Mouse (Mus musculus): ENCODE data around the gene Wfdc9.
"Not testable (repeated sequence)": the region's sequence is repeated elsewhere in the genome, so short reads cannot be mapped to it uniquely, and the experiment has no call there.

The Wfdc9 gene

GRCm38 (mm10) chr2:164619050-164619449 is 37.3 kb downstream of the Wfdc9 start:
- DNase-seq (ENCODE audit: low read depth, low spot score): no peak

DNA sequence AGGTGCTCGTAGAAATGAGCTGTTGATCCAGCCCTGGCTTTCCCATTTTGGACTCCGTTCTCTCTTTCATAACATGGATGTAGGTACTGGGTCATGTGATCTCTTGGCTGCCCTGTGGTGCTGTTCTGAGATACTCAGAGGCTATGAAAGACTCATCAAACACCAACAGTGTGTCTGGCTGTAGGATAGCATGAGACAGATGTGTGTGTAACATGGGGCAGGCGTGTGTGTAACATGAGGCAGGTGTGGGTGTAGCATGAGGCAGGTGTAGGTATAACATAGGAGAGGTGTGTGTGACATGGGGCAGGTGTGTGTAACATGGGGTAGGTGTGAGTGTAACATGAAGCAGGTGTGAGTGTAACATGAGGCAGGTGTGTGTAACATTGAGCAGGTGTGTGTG is 41.0 kb downstream of the Wfdc9 start:
- no peak for DNase-seq (ENCODE audit: low read depth, low spot score)

DNA sequence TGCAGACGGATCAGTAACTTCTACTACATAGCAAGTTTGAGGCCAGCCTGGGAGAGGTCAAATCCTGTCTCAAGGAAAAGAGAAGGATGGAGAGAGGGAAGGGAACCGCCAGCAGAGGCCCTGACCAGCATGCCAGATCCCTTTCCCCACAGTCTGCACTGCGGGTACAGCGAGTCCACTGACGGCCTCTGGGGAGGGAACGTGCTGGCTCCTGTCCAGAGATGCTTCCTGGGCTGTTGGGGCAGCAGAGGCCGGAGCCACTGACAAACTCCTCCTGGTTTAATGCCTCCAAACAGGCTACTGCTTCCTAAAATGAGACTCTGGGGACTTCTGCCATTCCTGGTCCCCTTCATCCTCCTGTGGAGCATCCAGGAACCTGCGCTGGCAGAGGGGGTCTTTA is 42.9 kb downstream of the Wfdc9 start, which contains the start of the genes Wfdc6b and Wfdc8:
Gene Wfdc6b (plus strand): TSS at position 52 of the 400 bp plus-strand sequence.
Gene Wfdc8 (minus strand): TSS at position 156 of the 400 bp plus-strand sequence.
- DNase-seq (ENCODE audit: low read depth, low spot score): not testable (repeated sequence)

GRCm38 (mm10) chr2:164608781-164609180 is 47.6 kb downstream of the Wfdc9 start:
- no peak for DNase-seq (ENCODE audit: low read depth, low spot score)

DNA sequence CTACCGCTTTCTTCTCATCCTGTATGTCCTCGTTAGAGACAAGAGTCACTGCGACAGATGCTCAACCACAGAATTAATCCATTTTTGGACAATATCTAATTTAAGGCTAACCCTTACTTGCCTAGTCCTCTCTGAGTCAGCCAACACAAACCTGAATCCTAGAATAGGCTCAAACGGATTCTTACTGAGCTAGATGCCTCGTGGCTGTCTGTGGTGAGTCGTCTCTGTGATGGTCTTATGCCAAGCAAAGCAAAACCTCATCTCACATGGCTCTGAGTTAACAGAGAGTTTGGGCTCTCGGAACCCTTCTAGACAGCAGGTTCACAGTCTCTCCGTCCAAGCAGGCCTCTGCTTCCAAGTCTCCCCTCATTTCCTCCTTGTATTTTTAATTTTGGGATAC is 52.0 kb downstream of the Wfdc9 start:
- DNase-seq (ENCODE audit: low read depth, low spot score): peak; percentile 12

DNA sequence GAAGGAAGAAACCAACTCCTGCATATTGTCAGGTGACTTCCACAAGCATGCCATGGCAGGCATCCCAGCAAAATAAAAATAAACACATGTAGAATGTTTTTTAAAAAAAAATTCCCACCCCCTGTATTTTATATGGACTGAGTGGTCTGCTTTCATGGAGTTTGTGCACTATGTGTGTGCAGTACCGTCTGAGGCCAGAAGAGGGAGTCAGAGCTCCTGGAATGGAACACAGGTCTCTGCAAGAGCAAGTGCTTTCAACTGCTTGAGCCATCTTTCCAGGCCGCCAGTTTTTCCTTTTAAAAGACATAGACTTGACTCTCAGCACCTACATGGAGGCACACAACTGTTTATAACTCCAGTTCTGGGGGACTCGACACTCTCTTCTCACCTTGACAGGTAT is 52.9 kb downstream of the Wfdc9 start:
- no peak for DNase-seq (ENCODE audit: low read depth, low spot score)

- DNase-seq (ENCODE audit: low read depth, low spot score): no peak
These were observed 56.2 kb downstream of the Wfdc9 start for GRCm38 (mm10) chr2:164600179-164600578.
